Mouse (Mus musculus): ENCODE results near the gene Ireb2. TPM values are rescaled to one million over a fixed set of nuclear protein-coding genes. Genes with fewer than 3 reads are reported as not detected.

Ireb2 gene
- total RNA-seq (2014; rRNA removed; ENCODE audit: low replicate concordance) (17.7 and 21.1 TPM in 2 replicates), polyA plus RNA-seq (2015; fragmentation: Nextera tagmentation; extraction: Ambion mirVana) (12.1 and 14.4 TPM in 2 replicates)

GRCm38 (mm10) chr9:54863363-54864281 is at the start of gene Ireb2:
Ireb2 (plus strand) TSS chr9:54863789.
- peak within 1 kb of the TSS; percentile 64 for H3K4me2 ChIP-seq (ENCODE audit: low read depth, low read length)
- WGBS: under 1% methylated on average over 72 of the region's 72 CpGs
- peak; percentile 98 for ATAC-seq (ENCODE audit: insufficient read depth, low read depth)
- TF ChIP-seq EP300 (IDR thresholded peaks at IDR 0.05; ENCODE audit: low read depth): peak; percentile 96
- no peak for TF ChIP-seq CTCF (IDR thresholded peaks at IDR 0.05; ENCODE audit: low read depth)
- no peaks in the 10 kb centered on the region for H3K9me3 ChIP-seq (replicated peaks; ENCODE audit: control insufficient read depth, low read length)
- peak; percentile 98 for DNase-seq (ENCODE audit: low spot score)
- H3K4me1 ChIP-seq (ENCODE audit: control insufficient read depth, insufficient read depth): peaks cover 12% of the 10 kb centered on the region
- H3K4me3 ChIP-seq (ENCODE audit: low read depth, low read length): peak within 1 kb of the TSS; percentile 99
- peaks cover 27% of the 10 kb centered on the region for H3K36me3 ChIP-seq (replicated peaks; ENCODE audit: control insufficient read depth, insufficient read depth, low read length)
- no peaks in the 10 kb centered on the region for H3K27me3 ChIP-seq (ENCODE audit: control insufficient read depth, insufficient read depth, low read length)
- H3K27ac ChIP-seq (ENCODE audit: low read depth): peak within 1 kb of the TSS; percentile 98
- H3K9ac ChIP-seq (replicated peaks; ENCODE audit: low read depth, low read length): peak within 1 kb of the TSS; percentile 99

- TF ChIP-seq EP300 (IDR thresholded peaks at IDR 0.05; ENCODE audit: low read depth) (no peak), CTCF (IDR thresholded peaks at IDR 0.05; ENCODE audit: low read depth) (no peak)
- Histone ChIP-seq H3K36me3 (replicated peaks; ENCODE audit: control insufficient read depth, insufficient read depth, low read length) (no peaks in the 10 kb centered on the region), H3K9ac (replicated peaks; ENCODE audit: low read depth, low read length) (no peak overlapping the region), H3K27ac (ENCODE audit: low read depth) (no peak overlapping the region), H3K4me1 (ENCODE audit: control insufficient read depth, insufficient read depth) (no peaks in the 10 kb centered on the region), H3K4me3 (ENCODE audit: low read depth, low read length) (no peak overlapping the region), H3K9me3 (replicated peaks; ENCODE audit: control insufficient read depth, low read length) (no peaks in the 10 kb centered on the region), H3K4me2 (ENCODE audit: low read depth, low read length) (no peak overlapping the region), H3K27me3 (ENCODE audit: control insufficient read depth, insufficient read depth, low read length) (no peaks in the 10 kb centered on the region)
- ATAC-seq (ENCODE audit: insufficient read depth, low read depth) (no peak), DNase-seq (ENCODE audit: low spot score) (no peak)
- 73% methylated on average over 10 of the region's 10 CpGs for WGBS
Observed at GRCm38 (mm10) chr9:54816508-54817201, 46.9 kb upstream of the Ireb2 start.

GRCm38 (mm10) chr9:54821442-54822100 is 42.0 kb upstream of the Ireb2 start:
- no peaks in the 10 kb centered on the region for H3K4me1 ChIP-seq (ENCODE audit: control insufficient read depth, insufficient read depth)
- no peaks in the 10 kb centered on the region for H3K9me3 ChIP-seq (replicated peaks; ENCODE audit: control insufficient read depth, low read length)
- 0 out of 2 replicates have a peak, but pooled peaks have one; percentile 66 for ATAC-seq (ENCODE audit: insufficient read depth, low read depth)
- peak; percentile 74 for DNase-seq (ENCODE audit: low spot score)
- no peaks in the 10 kb centered on the region for H3K27me3 ChIP-seq (ENCODE audit: control insufficient read depth, insufficient read depth, low read length)
- no peak overlapping the region for H3K4me2 ChIP-seq (ENCODE audit: low read depth, low read length)
- no peak for TF ChIP-seq EP300 (IDR thresholded peaks at IDR 0.05; ENCODE audit: low read depth)
- peak; percentile 72 for TF ChIP-seq CTCF (IDR thresholded peaks at IDR 0.05; ENCODE audit: low read depth)
- no peak overlapping the region for H3K9ac ChIP-seq (replicated peaks; ENCODE audit: low read depth, low read length)
- H3K36me3 ChIP-seq (replicated peaks; ENCODE audit: control insufficient read depth, insufficient read depth, low read length): no peaks in the 10 kb centered on the region
- no peak overlapping the region for H3K27ac ChIP-seq (ENCODE audit: low read depth)
- H3K4me3 ChIP-seq (ENCODE audit: low read depth, low read length): no peak overlapping the region
- 58% methylated on average over 5 of the region's 5 CpGs for WGBS

GRCm38 (mm10) chr9:54829760-54830159 is 33.8 kb upstream of the Ireb2 start:
- 28% methylated on average over 2 of the region's 2 CpGs for WGBS
- H3K9ac ChIP-seq (replicated peaks; ENCODE audit: low read depth, low read length): no peak overlapping the region
- H3K9me3 ChIP-seq (replicated peaks; ENCODE audit: control insufficient read depth, low read length): no peaks in the 10 kb centered on the region

GRCm38 (mm10) chr9:54830624-54831023 is 33.0 kb upstream of the Ireb2 start:
- Histone ChIP-seq H3K27ac (ENCODE audit: low read depth) (no peak overlapping the region), H3K4me3 (ENCODE audit: low read depth, low read length) (no peak overlapping the region), H3K4me2 (ENCODE audit: low read depth, low read length) (no peak overlapping the region), H3K9ac (replicated peaks; ENCODE audit: low read depth, low read length) (no peak overlapping the region), H3K9me3 (replicated peaks; ENCODE audit: control insufficient read depth, low read length) (no peaks in the 10 kb centered on the region), H3K4me1 (ENCODE audit: control insufficient read depth, insufficient read depth) (no peaks in the 10 kb centered on the region), H3K36me3 (replicated peaks; ENCODE audit: control insufficient read depth, insufficient read depth, low read length) (no peaks in the 10 kb centered on the region), H3K27me3 (ENCODE audit: control insufficient read depth, insufficient read depth, low read length) (no peaks in the 10 kb centered on the region)
- DNase-seq (ENCODE audit: low spot score) (no peak), ATAC-seq (ENCODE audit: insufficient read depth, low read depth) (no peak)
- 42% methylated on average over 3 of the region's 3 CpGs for WGBS
- peak; percentile 58 for TF ChIP-seq CTCF (IDR thresholded peaks at IDR 0.05; ENCODE audit: low read depth)
- no peak for TF ChIP-seq EP300 (IDR thresholded peaks at IDR 0.05; ENCODE audit: low read depth)

More at GRCm38 (mm10) chr9:54829760-54830159, 33.8 kb upstream of the Ireb2 start:
- no peak overlapping the region for H3K27ac ChIP-seq (ENCODE audit: low read depth)
- no peaks in the 10 kb centered on the region for H3K4me1 ChIP-seq (ENCODE audit: control insufficient read depth, insufficient read depth)
- no peak overlapping the region for H3K4me2 ChIP-seq (ENCODE audit: low read depth, low read length)
- no peak overlapping the region for H3K4me3 ChIP-seq (ENCODE audit: low read depth, low read length)
- no peak for ATAC-seq (ENCODE audit: insufficient read depth, low read depth)
- DNase-seq (ENCODE audit: low spot score): no peak
- no peaks in the 10 kb centered on the region for H3K36me3 ChIP-seq (replicated peaks; ENCODE audit: control insufficient read depth, insufficient read depth, low read length)
- no peak for TF ChIP-seq EP300 (IDR thresholded peaks at IDR 0.05; ENCODE audit: low read depth)
- TF ChIP-seq CTCF (IDR thresholded peaks at IDR 0.05; ENCODE audit: low read depth): no peak
- H3K27me3 ChIP-seq (ENCODE audit: control insufficient read depth, insufficient read depth, low read length): no peaks in the 10 kb centered on the region
